Mouse (Mus musculus) T-helper 1 cell (primary cell): ENCODE data around the gene St6gal2.

Source experiments
- in situ Hi-C: fragments of 300-600 bp; cut with MboI, MseI; formaldehyde crosslinking; loops from one replicate; pipeline ENCODE4 v1.15.1; 2025; ENCODE audit warnings: high pct_unique_total_duplicates

Gene St6gal2

DNA sequence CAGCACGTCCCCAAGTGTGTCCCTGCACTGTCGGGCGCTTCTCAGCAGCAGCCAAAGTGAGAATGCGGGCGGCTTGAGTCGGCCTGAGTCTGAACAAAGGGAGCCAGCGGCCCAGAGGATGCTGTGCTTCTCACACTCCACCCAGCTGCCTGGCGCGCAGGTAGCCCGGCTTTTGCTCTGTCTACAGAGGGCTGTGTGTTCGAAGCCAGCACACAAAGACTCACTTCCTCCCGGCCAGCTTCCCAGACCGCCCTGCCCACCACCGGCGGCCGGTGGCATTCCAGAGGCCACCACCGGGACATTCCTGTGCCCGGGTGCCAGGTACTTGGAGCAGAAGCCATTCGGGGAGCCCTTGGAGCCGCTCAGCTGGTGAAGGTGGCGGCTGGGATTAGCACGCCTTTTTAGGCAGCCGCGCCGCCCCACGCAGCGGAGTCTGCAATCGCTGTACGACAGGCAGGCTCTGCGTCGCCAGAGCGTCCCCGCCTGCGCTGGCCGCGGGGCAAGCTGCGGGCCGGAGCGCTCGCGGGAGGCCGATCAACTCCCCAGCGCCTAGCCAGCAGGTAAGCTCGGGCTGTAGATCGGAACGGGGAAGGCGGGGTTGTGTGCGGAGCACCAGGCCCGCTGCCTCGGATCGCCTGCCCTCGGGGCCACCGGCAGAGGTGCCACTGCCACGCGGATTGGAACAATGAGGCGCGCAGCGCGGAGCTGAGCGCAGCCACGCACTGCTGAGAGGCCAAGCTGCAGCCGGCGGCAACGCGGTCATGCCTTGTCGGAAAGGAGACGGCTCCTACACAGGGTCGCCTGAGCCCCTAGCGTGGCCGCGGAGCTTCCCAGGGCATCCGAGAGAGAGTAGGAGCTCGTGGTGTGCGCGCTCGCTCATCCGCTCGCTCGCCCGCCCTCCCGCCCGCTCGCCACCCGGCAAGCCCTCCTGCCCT, at the start of gene St6gal2:
TSS of gene St6gal2 (plus strand) at position 133 of the 935 bp plus-strand sequence.
- in situ Hi-C loops = no loop called here

DNA sequence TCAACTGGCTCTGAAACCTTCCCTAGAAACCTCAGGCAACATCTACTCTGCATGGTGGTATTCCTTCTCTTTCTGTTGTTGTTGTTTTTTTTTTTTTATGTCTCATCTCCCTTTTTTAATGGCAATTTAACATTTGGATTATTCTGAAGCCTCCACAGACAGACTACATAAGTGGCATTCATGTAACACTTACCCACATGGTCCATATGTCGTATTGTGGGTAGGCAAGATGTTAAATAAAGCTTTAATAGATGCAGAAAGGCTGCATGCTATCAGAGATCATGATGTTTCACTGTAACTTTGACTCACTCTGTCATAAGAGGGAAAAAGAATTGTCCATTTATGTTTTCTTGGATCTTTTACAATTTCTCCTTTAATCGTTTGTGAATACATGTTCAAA, 39.1 kb upstream of the St6gal2 start:
- in situ Hi-C loops = no loop called here

DNA sequence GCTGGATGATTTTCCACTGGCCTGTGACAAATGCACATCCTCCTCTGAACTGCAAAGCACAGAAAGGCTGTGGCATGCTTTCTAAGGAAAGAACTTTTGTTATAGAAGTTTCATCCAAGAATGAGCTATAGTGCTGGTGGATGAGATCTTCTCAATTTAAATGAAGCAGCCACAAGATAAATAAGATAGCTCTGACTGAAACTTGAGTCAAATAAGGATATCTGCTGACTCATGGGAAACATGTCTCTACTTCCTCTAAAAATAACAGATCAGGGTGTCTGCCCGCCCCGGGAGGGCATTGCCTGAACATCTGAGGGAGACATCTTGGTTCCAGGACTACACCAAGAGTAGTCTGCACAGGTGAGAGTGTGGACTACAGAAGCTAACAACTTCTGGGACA, 28.7 kb upstream of the St6gal2 start:
- in situ Hi-C loops = no loop called here

DNA sequence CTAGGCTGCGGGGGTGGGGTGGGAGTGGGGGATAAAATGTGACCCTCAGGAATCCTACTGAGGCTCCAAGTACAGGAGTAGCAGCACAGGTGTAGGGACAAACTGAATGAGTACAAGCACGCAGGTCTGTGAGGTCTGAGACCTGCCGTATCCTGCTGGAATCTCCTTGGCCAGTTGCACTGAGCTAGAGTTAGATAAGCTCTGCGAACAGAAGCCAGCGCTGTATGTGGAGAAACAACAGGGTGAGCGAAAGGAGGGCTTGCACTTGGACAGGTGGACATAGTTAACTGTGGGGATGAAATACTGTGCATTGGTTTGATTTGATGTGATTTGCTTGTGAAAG, 974 bp downstream of the St6gal2 start:
- in situ Hi-C loops = no loop called here

DNA sequence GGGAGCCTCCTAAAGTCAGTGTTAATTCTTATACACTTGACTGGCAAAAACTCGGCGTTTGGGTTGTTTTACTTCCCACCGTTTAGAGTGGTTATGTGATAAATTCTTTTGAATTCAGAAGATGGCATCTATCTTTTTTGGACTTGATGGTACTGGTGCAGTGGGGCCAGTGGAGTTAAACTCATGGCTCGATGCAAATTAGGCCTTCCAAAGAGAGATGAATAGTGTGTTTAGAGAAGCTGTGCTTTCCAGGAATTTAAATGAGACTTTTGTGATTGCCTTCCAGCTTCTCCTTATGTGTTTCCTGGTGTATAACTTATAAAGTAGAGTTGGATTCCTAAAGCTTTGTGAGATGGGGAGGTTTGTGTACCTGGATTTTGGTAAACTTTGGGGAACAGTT, 1.5 kb downstream of the St6gal2 start:
- in situ Hi-C loops = no loop called here

DNA sequence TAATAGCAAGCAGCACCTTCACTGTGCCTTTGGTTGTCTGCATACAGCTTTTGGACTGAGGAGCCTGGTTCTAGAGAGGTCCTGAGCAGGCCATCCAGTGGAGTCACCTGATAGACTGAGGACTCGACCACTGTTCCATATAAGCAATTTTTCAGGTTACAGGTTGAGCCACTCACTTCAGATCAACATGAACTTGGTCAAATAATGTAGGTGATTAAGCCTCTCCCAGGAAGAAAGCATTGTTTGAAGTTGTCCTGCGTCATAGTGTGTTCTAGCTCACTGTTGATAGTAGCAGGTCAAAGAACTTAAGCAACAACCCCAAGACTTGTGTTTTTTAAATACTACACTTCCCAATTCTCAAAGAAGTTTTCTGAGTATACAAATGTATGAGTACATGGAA, 5.8 kb downstream of the St6gal2 start:
- in situ Hi-C loops = no loop called here

DNA sequence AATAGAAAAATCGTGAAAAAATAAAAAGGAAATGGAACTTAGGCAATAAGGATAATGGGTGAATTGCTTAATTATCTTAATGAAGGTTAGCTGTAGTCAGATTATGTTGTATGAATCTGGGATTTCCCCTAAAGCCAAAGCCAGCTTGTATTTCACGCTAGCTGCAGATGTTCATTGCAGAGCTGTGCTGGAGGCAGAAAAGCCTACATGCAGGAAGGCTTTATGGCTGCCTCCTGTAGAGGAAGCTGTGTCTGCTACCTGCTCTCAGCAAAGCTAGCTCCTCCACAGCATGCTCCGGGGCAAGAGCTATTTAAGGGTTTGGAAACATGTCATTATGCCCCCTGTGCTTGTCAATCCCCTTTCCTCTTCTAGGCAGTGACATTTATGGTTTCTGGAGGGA, 9.3 kb downstream of the St6gal2 start:
- in situ Hi-C loops = no loop called here

DNA sequence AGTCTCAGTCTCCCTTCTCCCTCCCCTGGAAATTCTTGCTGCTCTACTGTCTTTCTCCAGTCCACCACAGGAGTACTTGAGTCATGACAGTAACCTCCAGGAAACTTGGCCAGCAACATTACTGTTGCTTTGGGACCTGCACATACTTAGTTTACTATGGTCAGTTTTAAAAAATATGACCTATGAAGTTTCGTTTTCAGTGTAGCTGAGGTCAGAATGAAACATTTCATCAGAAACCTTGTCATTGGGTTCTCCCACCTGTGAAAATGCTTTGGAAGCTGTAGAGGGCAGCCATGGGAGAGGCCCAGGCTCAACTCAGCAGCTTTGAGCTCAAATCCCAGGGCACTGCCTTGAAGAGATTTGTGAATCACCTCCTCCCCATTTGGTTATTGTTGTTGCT, 15.0 kb downstream of the St6gal2 start:
- in situ Hi-C loops = no loop called here

DNA sequence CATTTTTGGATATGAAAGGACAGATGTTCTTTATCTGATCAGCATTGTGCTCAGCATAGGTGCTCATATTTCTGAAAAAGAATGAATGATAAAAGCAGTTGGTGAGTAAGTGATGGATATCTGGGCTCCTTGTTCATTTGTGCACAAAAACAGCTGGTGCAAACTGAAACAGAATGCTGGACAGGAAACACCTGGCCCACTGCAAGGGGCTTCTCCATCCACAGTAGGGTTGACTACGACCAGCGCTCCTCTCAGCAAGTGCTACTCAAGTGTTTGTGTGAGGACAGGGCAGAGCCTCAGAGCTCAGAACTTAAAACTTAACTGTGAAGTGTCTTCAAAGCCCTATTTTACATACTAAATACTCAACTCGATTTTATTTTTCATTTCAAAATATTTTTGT, 22.4 kb downstream of the St6gal2 start:
- in situ Hi-C loops = no loop called here

DNA sequence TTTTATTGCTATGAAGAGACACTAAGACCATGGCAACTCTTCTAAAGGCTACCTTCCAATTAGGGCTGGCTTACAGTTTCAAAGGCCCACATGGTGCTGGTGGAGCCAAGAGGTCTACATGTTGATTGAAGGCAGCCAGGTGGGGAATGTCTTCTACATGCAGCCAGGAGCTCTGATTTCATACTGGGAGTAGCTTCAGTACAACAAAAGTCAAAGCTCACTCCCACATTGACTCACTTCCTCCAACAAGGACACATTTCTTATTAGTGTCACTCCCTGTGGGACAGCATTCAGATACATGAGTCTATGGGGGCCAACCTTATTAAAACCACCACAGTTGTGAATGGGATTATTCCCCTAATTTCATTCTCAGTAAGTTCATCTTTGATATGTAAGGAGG, 23.8 kb downstream of the St6gal2 start:
- in situ Hi-C loops = no loop called here

DNA sequence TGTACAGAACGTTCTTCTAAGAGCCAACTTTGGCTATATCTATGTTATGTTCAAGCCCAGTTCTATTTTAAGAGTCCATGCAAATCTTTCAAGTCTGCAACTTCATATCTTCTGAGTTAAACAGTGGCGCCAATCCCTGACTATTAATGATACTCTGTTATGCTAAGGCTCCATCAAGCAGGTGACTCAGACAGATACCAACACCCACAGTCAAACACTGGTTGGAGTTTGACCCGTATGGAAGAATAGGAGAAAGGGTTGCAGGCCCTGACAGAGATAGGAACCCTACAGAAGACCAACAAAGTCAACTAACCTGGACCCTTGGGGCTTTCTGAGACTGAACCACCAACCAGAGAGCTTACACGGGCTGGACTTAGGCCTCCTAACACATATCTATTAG, 30.8 kb downstream of the St6gal2 start:
- in situ Hi-C loops = no loop called here

DNA sequence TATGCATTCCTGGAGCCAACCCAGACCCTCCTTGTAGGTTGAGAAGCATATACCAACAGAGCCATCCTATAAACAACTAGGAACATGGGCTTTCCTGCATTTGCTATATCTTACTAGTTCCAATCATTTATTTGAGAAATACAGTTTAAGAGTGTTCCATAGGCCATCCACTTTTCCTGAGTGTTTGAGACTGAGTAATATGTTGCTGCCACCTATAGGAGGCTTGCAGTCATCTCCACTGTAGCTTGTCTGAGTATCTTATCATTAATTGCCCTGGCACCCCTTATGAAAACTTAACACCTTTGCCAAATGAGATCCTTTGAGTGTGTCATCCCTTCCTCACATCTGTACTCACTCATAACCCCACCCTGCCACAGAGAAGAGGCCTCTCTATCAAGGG, 32.2 kb downstream of the St6gal2 start:
- in situ Hi-C loops = no loop called here

DNA sequence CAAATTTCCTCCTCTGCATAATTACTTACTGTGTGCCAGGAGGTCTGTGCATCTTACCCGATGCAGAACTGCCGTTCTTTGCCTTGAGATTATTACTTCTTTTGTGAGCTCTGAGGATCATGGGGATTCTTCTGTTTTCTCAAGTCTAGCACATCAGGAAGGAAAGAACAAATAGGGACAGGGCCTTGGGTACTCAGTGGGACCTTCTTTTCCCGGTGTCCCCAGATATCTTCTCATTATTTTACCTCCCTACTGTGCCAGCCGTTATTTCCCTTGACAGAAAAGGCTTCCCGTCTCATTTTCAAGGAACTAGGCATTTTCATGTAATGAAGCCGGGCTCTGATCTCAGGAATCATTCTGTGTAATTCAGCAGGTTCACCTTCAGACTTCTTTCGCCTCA, 34.2 kb downstream of the St6gal2 start:
- in situ Hi-C loops = no loop called here

DNA sequence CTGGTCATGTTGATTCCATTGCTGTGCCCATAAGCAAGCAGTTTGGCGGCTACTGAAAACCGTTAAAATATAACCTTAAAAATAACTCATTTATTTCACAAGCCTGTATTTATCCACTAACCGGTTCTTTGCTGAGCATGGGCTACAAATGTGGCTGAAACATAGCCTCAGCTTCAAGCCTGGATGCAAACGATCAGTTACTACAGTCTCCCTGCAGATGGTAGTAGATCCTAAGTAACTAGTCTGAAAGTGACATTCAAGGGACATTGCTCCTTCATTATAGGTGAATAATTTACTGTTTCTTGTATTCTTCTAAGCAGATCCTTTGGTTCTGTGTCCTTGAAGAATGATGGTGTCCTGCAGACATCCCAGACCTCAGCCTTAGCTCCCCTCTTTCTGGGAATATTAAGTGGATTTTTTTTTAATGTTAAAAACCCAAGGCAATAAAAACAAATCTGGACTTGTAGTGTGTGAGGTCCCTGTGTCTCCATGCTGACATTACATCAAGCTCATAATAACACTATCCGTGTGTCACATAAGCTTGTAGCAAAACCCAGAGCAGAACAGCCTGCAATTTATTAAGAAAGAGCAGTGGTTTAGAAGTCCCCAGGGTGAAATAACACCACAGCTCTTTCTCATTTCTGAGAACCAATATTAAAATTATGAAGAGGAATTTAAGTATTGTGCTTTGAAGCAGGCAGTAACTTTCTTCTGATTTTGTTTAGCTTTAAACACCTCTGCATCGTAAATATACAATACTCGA, 39.1 kb downstream of the St6gal2 start:
- in situ Hi-C loops = no loop called here

DNA sequence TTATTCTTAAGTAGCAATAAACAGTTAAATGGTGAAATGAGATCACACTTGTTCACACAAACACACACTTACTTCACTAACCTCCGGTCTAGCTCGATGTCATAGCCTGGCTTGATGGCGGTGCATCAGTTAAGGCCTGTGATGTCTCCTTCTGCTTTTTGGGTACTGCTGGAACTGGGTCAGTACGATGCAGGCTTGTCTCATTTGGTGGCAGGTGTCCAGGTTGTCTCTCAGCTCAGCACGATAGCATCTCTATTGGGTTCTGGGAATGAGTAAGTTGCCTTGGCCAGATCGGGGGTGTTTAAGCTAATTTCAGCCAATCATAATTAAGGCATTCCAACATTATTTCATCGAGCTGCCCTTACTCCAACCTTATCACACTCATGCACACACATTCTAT, 86.7 kb downstream of the St6gal2 start:
- in situ Hi-C loops = no loop called here

DNA sequence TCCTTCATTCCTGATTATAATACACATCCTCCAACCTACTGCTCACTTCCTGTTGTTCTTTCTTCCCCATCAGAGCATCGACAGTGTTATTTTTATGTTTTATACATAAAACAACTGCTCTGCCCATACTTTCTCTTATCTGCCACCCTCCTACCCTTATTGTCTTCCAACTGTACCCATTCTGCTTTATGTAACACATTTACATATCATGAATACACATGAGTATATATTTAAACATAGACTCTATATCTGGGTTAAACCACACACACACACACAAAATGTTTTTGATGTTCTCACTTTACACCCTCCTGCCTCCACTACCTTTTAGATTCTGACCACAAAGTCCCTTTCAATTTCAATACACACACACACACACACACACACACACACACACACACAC, 103.3 kb downstream of the St6gal2 start:
- in situ Hi-C loops = no loop called here

DNA sequence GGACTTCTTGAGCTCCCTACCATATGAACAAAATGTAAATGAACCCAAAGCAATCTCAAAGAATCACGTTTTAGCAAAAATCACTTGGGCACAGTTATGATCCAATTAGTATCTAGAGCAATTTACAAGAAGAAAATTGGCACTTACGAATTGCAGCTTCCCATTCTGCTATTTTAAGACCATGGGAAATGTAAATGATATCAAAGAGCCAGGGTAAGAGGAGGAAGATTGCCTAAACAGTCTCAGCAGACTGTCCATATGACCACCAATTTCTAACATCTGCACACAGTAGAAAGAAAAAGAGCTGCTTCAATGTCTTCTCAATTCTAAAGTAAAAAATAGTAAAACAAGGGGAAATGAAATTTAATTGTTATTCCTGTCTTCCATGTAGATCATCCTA, 116.6 kb downstream of the St6gal2 start:
- in situ Hi-C loops = no loop called here
